Mouse (Mus musculus): Measurements from ENCODE around the gene Kif23. TPM values are rescaled to one million over a fixed set of nuclear protein-coding genes. Genes with fewer than 3 reads are reported as not detected.

Kif23 gene
- total RNA-seq (2021) = 1 to 10 TPM; 1.9 to 2.1 TPM
- long read RNA-seq, experiment 1 = 0 reads
- long read RNA-seq, experiment 2 = 0 reads

DNA sequence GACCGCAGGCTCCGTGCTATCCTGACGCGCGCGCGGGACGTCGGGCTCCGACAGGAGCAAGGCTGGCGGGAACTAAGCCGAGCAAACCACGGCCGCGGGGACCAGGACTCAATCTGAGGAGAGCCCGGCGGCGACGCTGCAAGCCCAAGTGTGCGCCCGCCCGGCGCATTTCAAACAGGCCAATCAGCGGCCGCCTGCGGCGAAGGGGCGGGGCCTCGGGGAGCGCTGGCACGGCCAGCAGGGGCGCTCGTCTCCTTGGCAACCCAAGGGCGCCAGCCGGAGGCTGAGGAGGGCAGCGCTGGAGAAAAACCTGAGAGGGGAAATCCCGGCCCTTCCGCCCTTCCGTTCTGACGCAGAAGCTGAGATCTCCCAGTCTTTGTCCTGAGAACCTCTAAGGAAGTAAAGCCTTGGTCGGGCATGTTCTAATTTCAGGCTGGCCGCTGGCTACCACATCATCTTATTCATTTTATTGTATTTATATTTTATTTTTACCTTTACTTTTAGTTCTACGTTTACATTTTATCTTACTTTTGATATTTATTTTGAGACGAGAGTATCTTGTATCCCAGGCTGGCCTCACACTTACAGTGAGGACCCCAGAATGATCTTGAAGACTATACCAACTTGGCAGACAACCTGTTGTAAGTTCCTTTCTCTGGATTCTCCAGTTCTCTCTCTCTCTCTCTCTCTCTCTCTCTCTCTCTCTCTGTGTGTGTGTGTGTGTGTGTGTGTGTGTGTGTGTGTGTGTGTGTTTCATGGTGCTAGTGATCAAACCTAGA is at the start of gene Kif23:
Gene Kif23, minus strand, starts transcription at position 152 of the 779 bp plus-strand sequence.
- peak; percentile 95 to 96 for DNase-seq (ENCODE audit: low spot score in 2 of 2)

DNA sequence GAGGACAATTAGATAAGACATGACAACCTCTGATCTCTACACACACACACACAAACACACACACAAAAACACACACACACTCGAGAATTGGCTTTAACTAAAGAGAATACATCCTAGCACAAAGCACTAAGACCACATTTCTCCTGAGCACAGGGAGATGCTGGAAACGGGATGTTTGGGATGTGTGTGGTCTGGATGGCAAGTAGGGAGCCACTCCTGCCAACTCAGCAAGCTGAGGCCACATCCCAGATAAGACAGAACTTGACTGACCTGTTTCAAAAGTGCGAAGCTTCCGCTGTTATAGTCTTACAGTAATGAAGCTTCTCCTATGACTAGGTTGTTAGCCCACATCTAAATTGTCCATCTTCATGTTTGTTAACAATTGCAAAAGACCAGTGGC is 44.6 kb upstream of the Kif23 start:
- no peak for DNase-seq (ENCODE audit: low spot score in 2 of 2)

DNA sequence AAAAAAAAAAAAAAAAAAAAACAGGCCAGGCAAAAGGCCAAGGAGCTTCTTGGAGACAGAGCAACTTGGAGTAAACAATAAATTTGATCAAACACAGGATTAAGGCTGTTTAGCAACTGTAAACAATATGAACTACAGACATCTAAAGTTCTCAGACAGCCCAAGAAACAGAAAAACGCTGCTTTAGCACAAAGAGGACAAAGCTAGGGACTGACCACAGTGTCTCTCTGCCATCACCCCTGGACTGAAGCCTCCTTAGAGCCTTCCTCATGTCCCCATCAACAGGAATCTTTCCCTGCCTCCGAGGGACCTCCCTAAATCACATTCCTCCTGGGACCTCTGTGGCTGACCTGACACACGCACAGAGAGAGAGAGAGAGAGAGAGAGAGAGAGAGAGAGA is 44.2 kb upstream of the Kif23 start:
- DNase-seq (ENCODE audit: low spot score in 2 of 2) = no peak

DNA sequence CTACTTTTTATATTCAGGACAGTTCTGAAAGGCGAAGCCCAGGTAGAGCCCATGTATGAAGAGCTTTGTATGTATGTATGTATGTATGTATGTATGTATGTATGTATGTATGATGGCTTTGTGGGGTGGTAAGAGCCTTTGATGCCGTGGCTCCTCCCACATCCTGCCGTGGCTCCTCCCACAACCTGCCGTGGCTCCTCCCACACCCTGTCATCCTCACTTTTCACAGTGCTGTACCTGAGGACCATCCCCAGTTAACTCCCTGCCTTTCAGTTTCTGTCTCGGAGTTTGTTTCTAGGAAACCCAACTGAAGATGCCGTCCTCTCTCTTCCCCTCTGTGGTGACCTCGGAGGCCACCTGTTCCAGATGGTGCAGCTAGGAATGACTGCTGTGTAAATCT is 39.5 kb upstream of the Kif23 start:
- DNase-seq (ENCODE audit: low spot score in 2 of 2) = no peak

DNA sequence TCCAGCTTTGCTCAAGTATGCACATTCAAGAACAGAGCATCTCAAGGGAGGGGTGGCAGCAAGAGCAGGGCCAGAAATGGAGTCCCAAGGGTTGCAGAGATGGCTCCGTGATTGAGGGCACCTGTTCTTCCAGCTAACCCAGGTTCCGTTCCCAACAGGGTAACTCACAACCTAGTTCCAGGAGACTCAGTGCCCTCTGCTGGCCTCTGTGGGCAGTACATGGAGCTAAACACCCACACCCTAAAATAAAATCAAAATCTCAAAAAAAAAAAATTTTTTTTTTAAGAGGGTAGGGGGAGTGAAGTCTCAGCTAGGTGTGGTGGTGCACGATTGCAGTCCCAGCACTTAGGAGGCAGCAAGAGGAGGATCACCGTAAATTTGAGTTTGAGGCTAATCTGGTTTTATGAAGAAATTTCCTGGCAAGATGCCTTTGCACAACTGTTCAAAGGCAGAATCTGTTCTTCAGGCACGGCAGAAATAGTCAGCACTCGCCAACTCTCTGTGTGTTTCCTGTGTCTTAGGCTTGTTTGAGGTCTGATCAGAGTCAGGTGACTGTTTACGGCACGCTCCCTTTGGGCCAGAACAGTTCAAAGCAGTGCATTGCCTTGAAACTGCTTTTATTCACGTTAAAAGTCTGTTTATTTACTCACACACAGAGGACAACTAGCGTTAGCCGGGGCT is 38.7 kb upstream of the Kif23 start:
- DNase-seq (ENCODE audit: low spot score in 2 of 2) = peak; percentile 48 to 63

DNA sequence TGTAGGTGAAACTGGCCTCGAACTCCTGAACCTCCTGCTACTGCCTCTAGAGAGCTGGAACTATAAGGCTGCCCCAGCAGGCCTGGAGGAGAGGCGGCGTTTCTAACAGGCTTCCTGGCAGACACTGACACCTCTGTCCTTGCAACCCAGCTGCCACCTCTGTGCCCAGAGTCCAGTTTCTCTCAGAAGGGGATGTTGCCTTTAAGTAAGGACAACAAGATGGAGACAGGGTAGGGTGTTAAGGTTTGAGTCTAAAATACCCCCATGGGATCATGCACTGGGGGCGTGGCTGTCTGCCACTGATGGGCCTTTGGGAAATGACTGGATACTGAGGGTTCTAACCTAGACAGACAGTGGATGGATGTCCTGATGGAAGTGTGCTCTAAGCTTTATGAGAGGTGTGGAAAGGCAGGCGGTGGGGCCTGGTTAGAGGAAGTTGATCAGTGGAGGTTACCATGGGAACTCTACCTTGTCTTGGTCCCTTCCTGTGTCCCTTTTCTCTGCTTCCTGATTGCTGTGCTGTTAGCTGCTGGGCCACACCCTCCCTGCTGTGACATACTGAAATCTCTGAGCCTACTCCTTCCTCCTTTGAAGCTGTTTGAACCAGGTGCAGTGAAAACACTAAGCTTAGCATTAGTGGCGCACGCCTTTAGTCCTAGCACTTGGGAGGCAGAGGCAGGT is 36.5 kb upstream of the Kif23 start:
- no peak for DNase-seq (ENCODE audit: low spot score in 2 of 2)

DNA sequence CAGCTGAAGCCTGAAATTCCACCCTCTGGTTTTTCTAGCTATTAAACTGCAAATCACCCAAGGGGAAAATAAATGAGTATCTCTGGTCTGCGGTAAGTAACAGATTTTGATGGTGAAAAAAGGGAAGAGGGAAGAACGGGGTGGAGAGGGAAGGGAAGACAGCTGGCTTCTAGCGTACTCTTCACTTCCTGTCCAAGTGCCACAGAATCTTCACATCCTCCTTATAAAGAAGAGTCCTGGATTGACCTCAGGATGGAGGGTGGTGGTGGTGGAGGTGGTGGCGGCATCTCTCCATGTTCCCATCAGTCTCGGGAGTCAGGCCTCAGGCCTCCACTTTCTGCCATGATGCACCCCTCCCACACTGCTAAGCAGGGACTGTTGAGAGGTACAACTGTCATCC is 35.3 kb upstream of the Kif23 start:
- no peak for DNase-seq (ENCODE audit: low spot score in 2 of 2)

DNA sequence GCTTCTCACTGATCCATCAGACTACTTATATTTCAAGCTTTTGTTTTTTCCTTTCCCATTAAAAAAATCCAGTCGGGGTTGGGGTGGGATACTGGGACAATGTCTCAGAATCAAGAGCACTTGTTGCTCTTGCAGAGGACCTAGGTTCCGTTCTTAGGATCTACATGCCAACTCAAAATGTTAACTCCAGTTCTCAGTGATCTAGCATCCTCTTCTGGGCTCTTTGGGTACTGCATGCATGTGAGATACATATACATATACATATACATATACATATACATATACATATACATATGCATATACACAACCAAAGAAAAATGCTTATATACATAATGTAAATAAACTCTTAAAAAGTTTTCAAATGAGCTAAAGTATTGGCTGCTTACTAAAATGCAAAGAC is 33.4 kb upstream of the Kif23 start:
- no peak for DNase-seq (ENCODE audit: low spot score in 2 of 2)

DNA sequence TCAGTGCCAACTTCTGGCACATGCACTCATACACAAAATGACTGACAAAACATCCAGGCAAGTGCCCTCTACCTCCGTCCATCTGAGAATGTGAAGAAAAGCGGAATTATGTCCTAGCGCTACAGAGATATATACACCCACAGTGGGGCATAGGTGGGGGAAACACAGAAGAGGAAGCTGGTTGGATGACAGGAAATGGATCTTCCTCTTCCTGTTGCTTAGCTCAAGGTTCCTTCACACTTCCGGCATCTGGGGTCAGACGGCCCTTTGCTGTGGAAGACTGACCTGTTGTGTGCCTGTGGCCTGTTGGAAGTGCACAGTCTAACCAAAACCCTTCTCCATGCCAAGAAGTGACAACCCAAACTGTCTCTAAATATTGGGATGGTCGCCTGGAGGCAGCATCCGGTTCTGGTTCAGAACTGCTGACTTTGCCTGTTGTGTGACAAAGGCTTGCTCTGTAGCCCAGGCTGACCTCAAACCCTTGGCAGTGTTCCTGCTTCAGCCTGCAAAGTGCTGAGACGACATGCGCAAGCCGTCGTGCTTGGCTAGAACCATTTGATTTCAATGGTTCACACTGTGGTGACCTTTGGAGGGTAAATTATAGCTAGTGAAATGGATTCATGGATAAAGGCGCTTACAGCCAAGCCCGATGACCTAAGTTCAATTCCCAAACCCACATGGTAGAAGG is 30.8 kb upstream of the Kif23 start:
- DNase-seq (ENCODE audit: low spot score in 2 of 2) = no peak

DNA sequence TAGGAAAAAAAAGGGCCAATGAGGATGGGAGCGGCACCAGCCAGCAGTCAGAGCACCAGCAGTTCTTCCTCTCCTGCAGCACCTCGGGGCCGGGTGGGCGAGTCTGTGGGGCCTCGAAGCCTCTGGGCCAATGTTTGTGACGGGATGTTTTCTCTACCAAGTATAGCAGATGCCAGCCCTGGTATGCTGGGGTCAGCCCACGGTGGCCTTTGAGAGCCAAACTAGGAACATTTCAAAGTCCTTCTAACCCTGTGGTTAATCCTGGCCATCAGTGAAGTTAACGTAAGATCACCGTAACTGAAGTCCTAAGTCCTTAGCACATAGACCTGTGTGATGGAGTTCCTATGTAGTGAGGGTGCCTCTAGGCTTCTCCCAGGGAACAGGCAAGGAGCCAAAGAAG is 25.5 kb upstream of the Kif23 start:
- no peak for DNase-seq (ENCODE audit: low spot score in 2 of 2)

DNA sequence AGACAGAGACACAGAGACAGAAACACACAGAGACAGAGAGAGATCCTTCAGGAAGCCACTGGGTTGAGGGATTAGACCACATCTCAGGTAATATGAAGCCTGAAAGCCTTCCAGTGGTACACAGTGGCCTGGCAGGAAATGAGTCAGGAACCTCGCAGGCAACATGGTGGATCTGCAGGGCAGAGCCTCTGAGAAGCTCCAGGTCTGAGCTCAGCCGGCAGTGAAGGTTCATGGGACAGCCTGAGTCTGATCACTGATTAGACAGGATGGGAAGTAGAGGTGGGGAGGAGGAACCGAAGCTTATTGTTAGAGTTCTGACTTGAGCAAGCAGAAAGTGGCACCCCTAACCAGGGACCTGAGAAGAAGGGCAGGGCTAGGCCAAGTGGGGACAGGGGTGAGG is 24.5 kb upstream of the Kif23 start:
- DNase-seq (ENCODE audit: low spot score in 2 of 2) = no peak

DNA sequence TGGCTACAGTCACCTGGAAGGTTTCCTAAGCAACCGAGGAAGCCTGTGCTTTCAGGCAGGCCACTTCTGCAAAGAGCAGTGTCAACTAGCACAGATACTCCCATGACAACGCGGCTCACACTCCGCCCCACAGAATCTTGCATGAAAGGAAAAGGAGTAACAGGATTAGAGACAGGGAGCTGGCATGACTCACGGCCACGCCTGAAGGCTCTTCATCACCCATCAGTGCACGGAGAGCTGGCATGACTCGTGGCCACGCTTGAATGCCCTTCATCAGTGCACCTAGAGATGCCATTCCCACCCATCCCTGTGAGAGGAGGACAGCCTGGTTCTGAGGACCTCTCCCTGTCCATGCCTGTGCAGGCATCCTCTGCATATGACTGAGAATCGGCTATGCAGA is 20.8 kb upstream of the Kif23 start:
- DNase-seq (ENCODE audit: low spot score in 2 of 2) = peak; percentile 37 to 41

DNA sequence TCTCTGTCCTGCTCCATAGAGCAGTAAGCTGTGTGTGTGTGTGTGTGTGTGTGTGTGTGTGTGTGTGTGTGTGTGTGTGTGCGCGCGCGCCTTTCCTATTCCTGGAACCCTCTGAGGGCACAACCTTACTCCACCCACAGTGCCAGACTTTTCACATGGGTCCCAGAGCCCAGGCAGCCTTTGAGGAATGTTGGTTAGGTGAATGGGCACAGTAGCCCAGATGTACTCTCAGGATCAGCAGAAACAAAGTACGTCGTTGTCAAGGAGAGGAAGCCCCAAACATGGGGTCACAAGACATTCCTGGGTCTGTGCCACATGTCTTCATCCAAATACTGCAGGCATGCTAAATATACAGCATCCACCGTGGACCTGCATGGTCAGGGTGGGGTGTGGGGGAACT is 19.4 kb upstream of the Kif23 start:
- no peak for DNase-seq (ENCODE audit: low spot score in 2 of 2)

DNA sequence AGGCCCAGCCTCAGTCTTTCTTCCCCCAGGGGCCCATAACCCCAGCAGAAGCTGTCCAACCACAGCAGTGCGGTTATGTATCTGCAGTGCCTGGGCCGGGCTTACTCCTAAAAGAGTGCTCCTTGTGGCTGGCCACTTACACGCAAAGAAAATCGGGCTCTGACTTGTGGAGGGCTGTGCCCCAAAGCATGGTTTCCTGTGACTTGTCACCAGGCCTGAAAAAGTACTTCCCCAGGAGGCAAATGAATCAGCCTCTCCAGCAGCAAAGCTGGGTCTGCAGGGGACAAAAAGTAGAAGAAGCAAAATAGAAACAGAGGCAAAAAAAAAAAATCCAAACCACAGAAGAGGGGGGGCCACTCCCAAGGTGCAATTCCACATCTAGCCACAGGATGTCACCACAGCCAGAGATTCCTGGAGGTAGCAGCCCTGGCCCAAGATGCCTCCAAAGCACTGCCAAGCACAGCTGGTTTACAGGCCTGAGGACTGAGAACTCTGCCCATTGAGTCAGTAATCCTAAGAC is 18.9 kb upstream of the Kif23 start:
- DNase-seq (ENCODE audit: low spot score in 2 of 2) = peak; percentile 75 to 79

DNA sequence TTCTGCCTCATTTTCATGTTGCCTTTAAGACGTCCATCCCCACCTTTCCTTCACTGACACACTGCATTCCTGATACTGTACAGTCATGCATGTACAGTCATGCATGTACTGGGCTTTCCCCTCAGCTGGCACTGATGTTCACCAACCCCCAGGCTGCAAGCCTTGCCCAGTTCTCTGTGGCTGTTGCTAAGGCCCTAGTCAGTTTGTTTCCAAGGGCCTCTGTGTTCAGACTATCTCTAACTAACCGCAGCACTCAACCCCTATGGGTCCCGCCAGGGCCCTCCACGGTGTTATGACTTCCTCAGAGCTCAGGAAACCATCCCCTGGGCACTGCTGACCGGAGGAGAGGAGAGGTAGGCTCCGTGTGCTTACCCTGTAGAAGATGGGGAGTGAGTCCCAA is 16.8 kb upstream of the Kif23 start:
- no peak for DNase-seq (ENCODE audit: low spot score in 2 of 2)

DNA sequence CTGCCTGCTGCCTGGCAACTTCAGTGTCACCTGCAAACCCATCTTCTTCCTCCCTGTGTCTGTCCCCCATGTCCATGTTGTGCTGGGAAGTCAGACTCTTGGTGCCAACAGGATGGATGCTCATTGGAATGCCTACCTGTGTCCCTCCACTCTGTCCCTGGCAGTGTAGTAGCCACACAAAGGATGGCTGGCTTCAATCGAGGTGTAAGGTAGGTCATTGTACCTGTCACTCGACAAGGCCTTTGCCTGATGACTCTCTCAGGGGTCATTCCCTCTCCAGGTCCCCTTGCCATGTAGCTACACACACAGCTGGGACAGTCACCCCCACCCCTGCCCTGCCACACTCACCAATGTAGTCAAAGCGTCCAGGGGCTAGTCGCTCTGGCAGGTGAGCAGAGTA is 14.6 kb upstream of the Kif23 start:
- no peak for DNase-seq (ENCODE audit: low spot score in 2 of 2)

DNA sequence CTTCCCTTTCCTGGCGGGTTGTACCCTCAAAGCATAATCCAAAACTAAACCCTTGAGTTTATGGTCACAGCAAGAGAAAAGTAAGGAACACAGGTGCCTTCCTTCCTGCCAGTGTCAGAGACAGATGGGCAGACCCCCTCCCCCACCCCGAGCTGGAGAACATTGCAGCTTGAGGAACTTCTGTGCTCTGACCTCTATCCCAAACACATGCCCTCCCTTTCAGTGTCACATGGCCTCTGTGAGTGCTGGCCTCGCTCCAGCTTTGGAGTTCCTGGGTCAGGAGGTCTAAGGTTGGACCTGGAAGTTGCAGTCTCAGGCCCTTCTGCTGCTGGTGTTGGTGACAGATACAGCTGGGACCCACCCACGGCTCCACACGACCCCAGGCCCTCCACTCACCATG is 14.2 kb upstream of the Kif23 start:
- no peak for DNase-seq (ENCODE audit: low spot score in 2 of 2)

DNA sequence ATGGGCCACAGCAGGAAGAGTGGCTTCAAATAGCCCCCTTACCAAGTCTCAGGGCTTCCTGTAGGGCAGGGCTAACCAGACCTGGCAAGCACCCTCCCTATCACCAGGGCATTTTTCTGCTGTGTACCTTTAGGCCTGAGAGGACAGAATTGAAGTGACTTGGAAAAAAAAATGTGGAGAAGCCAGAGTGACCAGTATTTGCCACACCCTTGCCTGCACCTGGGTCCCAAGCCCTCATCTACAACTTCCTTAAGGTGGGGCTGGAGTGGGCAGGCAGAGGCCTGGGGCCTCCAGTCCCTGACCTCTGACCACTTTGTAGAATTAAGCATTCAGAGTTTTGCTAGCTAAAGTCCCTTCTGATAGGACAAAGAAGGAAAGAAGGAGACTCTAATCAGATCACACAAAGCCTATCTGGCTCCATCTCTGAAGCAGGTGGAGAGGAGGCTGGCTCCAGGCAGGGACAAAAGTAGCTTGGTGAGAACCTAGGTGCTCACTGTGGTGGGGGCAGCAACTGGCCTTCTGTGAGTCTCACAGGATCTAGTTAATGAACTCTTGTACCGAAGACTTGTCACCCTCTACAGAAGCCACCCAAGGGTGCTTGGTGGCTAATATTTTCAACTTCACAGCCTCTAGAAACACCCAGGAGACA is 13.5 kb upstream of the Kif23 start:
- no peak for DNase-seq (ENCODE audit: low spot score in 2 of 2)

DNA sequence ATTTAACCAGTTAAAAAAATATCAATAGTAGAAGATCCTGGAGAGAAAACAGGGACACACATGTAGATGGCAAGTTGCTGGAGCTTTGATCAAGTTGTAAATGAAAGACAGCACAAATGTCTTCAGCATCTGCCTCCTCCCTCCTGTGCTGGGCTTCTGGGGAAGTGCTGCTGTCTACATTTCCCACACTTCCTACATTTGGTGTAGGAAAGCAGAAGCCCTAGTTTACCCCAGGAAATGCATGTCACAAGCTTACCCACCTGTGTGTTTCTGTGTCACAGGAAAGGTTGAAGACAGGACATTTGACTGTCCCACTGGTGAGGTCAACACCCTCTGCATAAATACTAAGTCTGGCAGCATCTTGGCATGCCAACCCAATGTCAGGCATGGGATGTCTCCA is 8.1 kb upstream of the Kif23 start:
- no peak for DNase-seq (ENCODE audit: low spot score in 2 of 2)

DNA sequence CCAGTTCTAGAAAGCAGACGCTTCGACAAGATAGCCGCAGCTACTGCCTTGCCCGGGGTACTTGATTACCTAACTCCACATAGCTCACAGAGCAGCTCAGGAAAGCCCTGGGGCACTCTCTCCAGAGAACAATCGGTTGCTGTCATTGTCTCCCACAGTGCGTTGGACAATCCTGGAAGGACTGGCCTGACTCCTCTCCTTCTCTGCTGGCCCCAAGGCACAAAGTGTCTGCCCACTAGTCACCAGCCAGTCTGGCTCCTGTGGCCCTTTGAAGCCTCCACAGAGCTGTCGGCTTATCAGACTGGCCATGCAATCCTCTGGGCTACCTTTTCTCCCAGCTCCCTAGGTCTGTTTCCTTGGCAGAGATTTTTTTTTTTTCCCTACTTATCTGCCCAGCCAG is 5.7 kb upstream of the Kif23 start:
- no peak for DNase-seq (ENCODE audit: low spot score in 2 of 2)

Measured in left cerebral cortex, adult 18-20 months (tissue).